Mouse (Mus musculus) kidney, embryonic 16.5 days (tissue): ENCODE results near the gene Cyp4a14. TPM values are rescaled to one million over a fixed set of nuclear protein-coding genes. Genes with fewer than 3 reads are reported as not detected.

Source experiments
- ATAC-seq: fragments of 200-750 bp; cut with Nextera tagmentation; 2 replicates; pipeline ENCODE4 v1.8.0; 2017; ENCODE audit warnings: moderate TSS enrichment; ENCODE audit not compliant: low FRiP score, low TSS enrichment
- H3K27ac ChIP-seq: fragments of 300-500 bp; sonication (generic); 2 replicates; pipeline ENCODE4 v1.5.1; 2014; ENCODE audit warnings: low read length
- H3K27me3 ChIP-seq: fragments of 300-500 bp; sonication (generic); 2 replicates; pipeline ENCODE4 v1.6.1; 2014; ENCODE audit warnings: low read length, control low read depth, mixed read lengths; ENCODE audit not compliant: insufficient read depth
- H3K36me3 ChIP-seq: fragments of 300-500 bp; sonication (generic); 2 replicates; pipeline ENCODE4 v1.6.1; 2014; ENCODE audit warnings: low read length, control low read depth, mixed read lengths; ENCODE audit not compliant: insufficient read depth
- H3K4me1 ChIP-seq: fragments of 300-500 bp; sonication (generic); 2 replicates; pipeline ENCODE4 v1.6.1; 2014; ENCODE audit warnings: low read length, control low read depth, mixed read lengths; ENCODE audit not compliant: insufficient read depth
- H3K4me2 ChIP-seq: fragments of 300-500 bp; sonication (generic); replicated peaks from 2 replicates; pipeline ENCODE4 v1.6.1; 2014; ENCODE audit warnings: low read depth, low read length
- H3K4me3 ChIP-seq: fragments of 300-500 bp; sonication (generic); 2 replicates; pipeline ENCODE4 v1.5.1; 2014; ENCODE audit warnings: mild to moderate bottlenecking, low read length
- H3K9ac ChIP-seq: fragments of 300-500 bp; sonication (generic); replicated peaks from 2 replicates; pipeline ENCODE4 v1.6.1; 2014; ENCODE audit warnings: low read length
- H3K9me3 ChIP-seq: fragments of 300-500 bp; sonication (generic); 2 replicates; pipeline ENCODE4 v1.6.1; 2016; ENCODE audit warnings: low read length, control low read depth
- WGBS: fragments of 180-500 bp; shearing (Covaris S2); extraction: QIAGEN DNeasy Blood & Tissue Kit; methylation state at CpG from one replicate; pipeline ENCODE4 v1.1.7; 2014; 5-methylcytosine and 5-hydroxymethylcytosine counted together
- polyA plus RNA-seq: library from polyadenylated mRNA; unstranded; fragments of >200 nt; fragmentation: Nextera tagmentation; extraction: Ambion mirVana; gene quantifications from 2 replicates; pipeline ENCODE4 v1.2.1, GENCODE M21; 2015

Gene Cyp4a14
- polyA plus RNA-seq, 1 experiment from 2014 or later: 0.47 TPM

DNA sequence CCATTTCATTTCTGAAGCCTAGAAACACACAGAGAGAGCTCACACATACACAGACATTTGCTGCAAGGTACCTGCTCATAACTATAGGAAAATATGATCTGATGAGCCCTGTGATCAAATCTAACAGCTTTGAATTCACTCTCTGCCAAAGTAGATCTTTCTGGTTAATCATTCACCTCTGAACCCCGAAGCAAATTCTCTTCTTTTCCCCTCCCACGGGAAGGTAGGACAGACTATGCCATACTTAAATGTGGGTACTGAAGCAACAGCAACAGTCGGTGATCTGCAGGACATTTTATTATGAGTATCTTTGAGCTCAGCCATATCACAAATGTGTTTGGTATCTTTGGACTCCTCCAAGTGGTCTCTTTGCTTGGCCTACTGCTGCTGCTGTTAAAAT is 43.6 kb downstream of the Cyp4a14 start, which contains the start of gene Cyp4a30b:
Cyp4a30b (plus strand) TSS at position 301 of the 400 bp plus-strand sequence.
- H3K4me1 ChIP-seq: 0 out of 2 replicates have a peak, but pooled peaks cover 2% of the 10 kb centered on the region
- H3K4me2 ChIP-seq: no peak within 1 kb of the TSS
- H3K36me3 ChIP-seq: no peaks in the 10 kb centered on the region
- H3K4me3 ChIP-seq: no peak within 1 kb of the TSS
- H3K27me3 ChIP-seq: no peaks in the 10 kb centered on the region
- H3K27ac ChIP-seq: peak within 1 kb of the TSS; percentile 8
- no peak for ATAC-seq
- no peaks in the 10 kb centered on the region for H3K9me3 ChIP-seq
- WGBS: 53% methylated on average over 3 of the region's 3 CpGs
- no peak within 1 kb of the TSS for H3K9ac ChIP-seq

DNA sequence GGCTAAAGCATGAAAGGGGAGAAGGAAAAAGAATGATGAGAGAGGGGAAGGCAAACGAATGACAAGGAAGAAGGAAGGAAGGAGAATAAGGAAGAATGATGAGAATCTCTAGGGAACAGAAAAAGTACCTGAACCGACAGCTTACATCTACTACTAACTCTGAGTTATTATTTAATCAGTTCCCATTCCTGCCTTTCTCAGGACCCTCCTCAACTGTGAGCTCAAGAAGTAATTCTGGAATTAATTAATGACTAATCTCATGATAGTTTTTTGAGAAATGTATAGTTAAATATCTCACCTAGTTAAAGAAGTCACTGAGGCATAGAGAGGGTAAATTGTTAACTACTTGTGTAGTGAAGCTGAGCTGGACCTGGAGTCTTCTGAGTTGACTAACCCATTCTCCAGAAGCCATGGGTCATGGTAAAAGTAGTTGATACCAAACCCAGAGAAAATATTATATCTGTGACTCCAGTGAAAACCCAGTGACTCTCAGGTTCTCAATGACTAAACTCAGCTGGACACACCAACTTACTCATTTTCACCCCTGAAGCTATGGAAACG is 45.3 kb downstream of the Cyp4a14 start:
- 57% methylated on average over 3 of the region's 3 CpGs for WGBS
- Histone ChIP-seq H3K4me2 (no peak overlapping the region), H3K9me3 (no peaks in the 10 kb centered on the region), H3K9ac (no peak overlapping the region), H3K27ac (peak overlapping the region; percentile 72), H3K4me3 (no peak overlapping the region), H3K27me3 (no peaks in the 10 kb centered on the region), H3K4me1 (0 out of 2 replicates have a peak, but pooled peaks cover 2% of the 10 kb centered on the region), H3K36me3 (no peaks in the 10 kb centered on the region)
- ATAC-seq: peak; percentile 96

Other genes starting within 250 kb of the Cyp4a14 start
- gene Cyp4a12a, start 197.1 kb downstream of the Cyp4a14 start, polyA plus RNA-seq: 0.12 and 0.29 TPM in 2 replicates
- gene Cyp4a12b, start 84.5 kb downstream of the Cyp4a14 start, polyA plus RNA-seq: 1.1 and 1.2 TPM in 2 replicates
- 1.00 and 1.0 TPM in 2 replicates for gene Cyp4a30b, start 43.5 kb downstream of the Cyp4a14 start, polyA plus RNA-seq
- 3.0 and 3.1 TPM in 2 replicates for gene Cyp4a10, start 22.1 kb upstream of the Cyp4a14 start, polyA plus RNA-seq
- gene Cyp4a31, start 67.5 kb upstream of the Cyp4a14 start, polyA plus RNA-seq: 41.3 and 57.4 TPM in 2 replicates
- not detected in 2 replicates for gene Cyp4a32, start 104.8 kb upstream of the Cyp4a14 start, polyA plus RNA-seq
- 7.9 and 8.8 TPM in 2 replicates for gene Cyp4b1, start 151.6 kb upstream of the Cyp4a14 start, polyA plus RNA-seq
- 32.7 and 41.9 TPM in 2 replicates for gene Efcab14, start 241.6 kb upstream of the Cyp4a14 start, polyA plus RNA-seq